Mouse (Mus musculus) right cerebral cortex, postnatal 25 days (tissue): Measurements from ENCODE around the gene Olfr1255.

Experiments
- DNase-seq: peaks from one replicate; pipeline ENCODE4 v3.0.0; 2022

Olfr1255 gene

GRCm38 (mm10) chr2:89811751-89812150 lies at the start of gene Olfr1255:
Gene Olfr1255 (plus strand): TSS chr2:89812051.
- DNase-seq: no peak

GRCm38 (mm10) chr2:89793519-89793918 lies 18.3 kb upstream of the Olfr1255 start, which contains the start of gene Olfr1254:
Gene Olfr1254 (minus strand): TSS chr2:89793619.
- no peak for DNase-seq

- DNase-seq: no peak
Measured at GRCm38 (mm10) chr2:89799583-89799982, 12.3 kb upstream of the Olfr1255 start.

- no peak for DNase-seq
Measured at GRCm38 (mm10) chr2:89810751-89811150, 1.1 kb upstream of the Olfr1255 start.

GRCm38 (mm10) chr2:89820216-89820615 lies 8.4 kb downstream of the Olfr1255 start:
- DNase-seq: no peak

- DNase-seq: no peak
Measured at GRCm38 (mm10) chr2:89841455-89841854, 29.6 kb downstream of the Olfr1255 start, which contains the start of gene Olfr1256. Gene Olfr1256 (minus strand): TSS chr2:89841555.

- no peak for DNase-seq
Measured at GRCm38 (mm10) chr2:89848105-89848504, 36.3 kb downstream of the Olfr1255 start, which contains the start of gene Olfr48. Gene Olfr48 (minus strand): TSS chr2:89848205.

GRCm38 (mm10) chr2:89849230-89849629 lies 37.4 kb downstream of the Olfr1255 start:
- no peak for DNase-seq
